Mouse (Mus musculus): ENCODE results near the gene Fam171a1. TPM values are rescaled to one million over a fixed set of nuclear protein-coding genes. Genes with fewer than 3 reads are reported as not detected.
"Not testable (repeated sequence)": the region's sequence is repeated elsewhere in the genome, so short reads cannot be mapped to it uniquely, and the experiment has no call there.

Fam171a1 gene
- total RNA-seq, 2 experiments from 2014 or later, result 59.8 to 60.8 TPM

- intact Hi-C loops (cut with DNase I), result no loop called here
Observed at GRCm38 (mm10) chr2:3165890-3166605, 52.0 kb downstream of the Fam171a1 start.

GRCm38 (mm10) chr2:3168719-3169402 is 54.8 kb downstream of the Fam171a1 start:
- DNase-seq, result no peak
- intact Hi-C loops (cut with DNase I), result no loop called here

More at GRCm38 (mm10) chr2:3165890-3166605, 52.0 kb downstream of the Fam171a1 start:
- DNase-seq, result no peak

GRCm38 (mm10) chr2:3169403-3169747 is 55.4 kb downstream of the Fam171a1 start:
- intact Hi-C loops (cut with DNase I), result no loop called here
- DNase-seq, result no peak

- no peak for DNase-seq
Observed at GRCm38 (mm10) chr2:3171774-3172173, 57.8 kb downstream of the Fam171a1 start.

GRCm38 (mm10) chr2:3172656-3173055 is 58.6 kb downstream of the Fam171a1 start:
- intact Hi-C loops (cut with DNase I), result loop anchor here (10.0 kb wide), 1 partner anchor 58 kb away; the partner anchor contains the start of gene Fam171a1
- no peak for DNase-seq

More at GRCm38 (mm10) chr2:3171774-3172173, 57.8 kb downstream of the Fam171a1 start:
- intact Hi-C loops (cut with DNase I), result loop anchor here (10.0 kb wide), 1 partner anchor 57 kb away; the partner anchor contains the start of gene Fam171a1

- DNase-seq, result no peak
Observed at GRCm38 (mm10) chr2:3174890-3175289, 60.9 kb downstream of the Fam171a1 start.

GRCm38 (mm10) chr2:3175988-3176387 is 62.0 kb downstream of the Fam171a1 start:
- not testable (repeated sequence) for DNase-seq

More at GRCm38 (mm10) chr2:3174890-3175289, 60.9 kb downstream of the Fam171a1 start:
- intact Hi-C loops (cut with DNase I), result loop anchor here (10.0 kb wide), 1 partner anchor 60 kb away; the partner anchor contains the start of gene Fam171a1

GRCm38 (mm10) chr2:3176751-3177150 is 62.7 kb downstream of the Fam171a1 start:
- intact Hi-C loops (cut with DNase I), result loop anchor here (10.0 kb wide), 1 partner anchor 62 kb away; the partner anchor contains the start of gene Fam171a1
- no peak for DNase-seq

More at GRCm38 (mm10) chr2:3175988-3176387, 62.0 kb downstream of the Fam171a1 start:
- intact Hi-C loops (cut with DNase I), result loop anchor here (10.0 kb wide), 1 partner anchor 61 kb away; the partner anchor contains the start of gene Fam171a1

- intact Hi-C loops (cut with DNase I), result no loop called here
- DNase-seq, result no peak
Observed at GRCm38 (mm10) chr2:3180550-3180949, 66.5 kb downstream of the Fam171a1 start.

- intact Hi-C loops (cut with DNase I), result no loop called here
- DNase-seq, result peak; percentile 21
Observed at GRCm38 (mm10) chr2:3183656-3184055, 69.6 kb downstream of the Fam171a1 start.

- peak; percentile 19 for DNase-seq
- intact Hi-C loops (cut with DNase I), result no loop called here
Observed at GRCm38 (mm10) chr2:3185335-3185734, 71.3 kb downstream of the Fam171a1 start.

- intact Hi-C loops (cut with DNase I), result no loop called here
- no peak for DNase-seq
Observed at GRCm38 (mm10) chr2:3188745-3189475, 74.9 kb downstream of the Fam171a1 start.

GRCm38 (mm10) chr2:3191149-3191548 is 77.1 kb downstream of the Fam171a1 start:
- intact Hi-C loops (cut with DNase I), result no loop called here
- no peak for DNase-seq

GRCm38 (mm10) chr2:3195511-3195910 is 81.5 kb downstream of the Fam171a1 start:
- DNase-seq, result no peak
- intact Hi-C loops (cut with DNase I), result no loop called here

GRCm38 (mm10) chr2:3200422-3200821 is 86.4 kb downstream of the Fam171a1 start:
- intact Hi-C loops (cut with DNase I), result no loop called here

GRCm38 (mm10) chr2:3206975-3207642 is 93.1 kb downstream of the Fam171a1 start:
- intact Hi-C loops (cut with DNase I), result no loop called here
- no peak for DNase-seq

More at GRCm38 (mm10) chr2:3200422-3200821, 86.4 kb downstream of the Fam171a1 start:
- DNase-seq, result no peak

- intact Hi-C loops (cut with DNase I), result no loop called here
- no peak for DNase-seq
Observed at GRCm38 (mm10) chr2:3215480-3215879, 101.5 kb downstream of the Fam171a1 start.

GRCm38 (mm10) chr2:3216617-3217016 is 102.6 kb downstream of the Fam171a1 start:
- intact Hi-C loops (cut with DNase I), result no loop called here
- no peak for DNase-seq

GRCm38 (mm10) chr2:3217577-3217976 is 103.6 kb downstream of the Fam171a1 start:
- intact Hi-C loops (cut with DNase I); DNase-seq: not testable (repeated sequence)

GRCm38 (mm10) chr2:3218225-3218624 is 104.2 kb downstream of the Fam171a1 start:
- intact Hi-C loops (cut with DNase I), result no loop called here
- DNase-seq, result no peak
